Mouse (Mus musculus) testis, adult 2 months (tissue): ENCODE measurements at regions not wholly inside any gene's neighbourhood (a gene's known extent, or its start where the extent isn't known, plus 50 kb on each side); places are given as distances from the start of the nearest gene placed in this dataset.

Experiments used
- CTCF ChIP-seq: fragments of 200-500 bp; IDR thresholded peaks from 2 replicates; pipeline ENCODE4 v1.5.1; 2012; ENCODE audit warnings: low read depth, mild to moderate bottlenecking, inconsistent platforms, low read length, moderate library complexity; ENCODE audit not compliant: control insufficient read depth, insufficient read depth, insufficient replicate concordance
- POLR2A ChIP-seq: fragments of 200-500 bp; IDR thresholded peaks from 2 replicates; pipeline ENCODE4 v1.6.1; 2012; ENCODE audit warnings: low read depth, mild to moderate bottlenecking, inconsistent platforms, low read length, moderate library complexity; ENCODE audit not compliant: control insufficient read depth

DNA sequence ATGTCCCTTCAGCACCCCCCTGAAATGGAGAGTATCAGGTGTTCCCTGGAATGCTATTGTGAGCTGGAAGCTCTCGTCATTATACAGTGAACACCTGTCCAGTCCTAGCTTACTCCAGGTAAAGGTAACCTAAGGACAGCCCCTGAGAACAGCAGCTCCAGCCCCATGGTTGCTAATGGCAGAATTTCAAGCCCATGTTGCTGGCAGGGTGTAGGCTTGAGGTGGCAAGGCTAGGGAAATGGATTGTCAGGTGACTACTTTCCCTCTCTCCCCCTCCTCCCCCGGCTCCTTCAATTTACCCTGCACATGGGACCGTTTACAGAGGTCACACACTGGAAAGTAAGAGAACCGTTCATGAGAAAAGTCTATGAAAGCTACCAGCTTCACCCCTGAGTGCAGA, 93.2 kb upstream of the Cpeb4 start:
- TF ChIP-seq POLR2A, result no peak
- TF ChIP-seq CTCF, result no peak
